In the genomic region with DNA sequence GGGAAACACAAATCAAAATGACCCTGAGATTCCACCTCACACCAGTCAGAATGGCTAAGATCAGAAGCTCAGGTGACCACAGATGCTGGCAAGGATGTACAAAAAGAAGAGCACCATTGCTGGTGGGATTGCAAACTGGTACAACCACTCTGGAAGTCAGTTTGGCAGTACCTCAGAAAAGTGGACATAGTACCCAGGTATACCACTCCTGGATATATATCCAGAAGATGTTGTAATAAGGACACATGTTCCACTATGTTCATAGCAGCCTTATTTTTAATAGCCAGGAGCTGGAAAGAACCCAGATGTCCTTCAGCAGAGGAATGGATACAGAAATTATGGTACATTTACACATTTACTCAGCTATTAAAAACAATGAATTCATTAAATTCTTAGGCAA, we compare ENCODE assay signal across 12 mouse cellular contexts. TPM values are rescaled to one million over a fixed set of nuclear protein-coding genes. Genes with fewer than 3 reads are reported as not detected.
DNase-seq lines count a peak whose midpoint lies in the region; ATAC-seq lines count a peak whose summit lies in the region.
"Not testable (repeated sequence)": the region's sequence is repeated elsewhere in the genome, so short reads cannot be mapped to it uniquely, and the experiment has no call there.
"Had no signal": no experiment of that assay in that cellular context is flagged by ENCODE, and none has a peak within 500 bp of the region (broad histone marks: within the 10 kb centered on the region; RNA-seq: fewer than 3 reads in every experiment).

No protein-coding gene starts in this region.

- 0 out of 2 replicates have a peak, but pooled peaks have one; percentile 61 for ATAC-seq in forebrain, embryonic 11.5 days (replicated peaks; ENCODE audit: low FRiP score)
- peak; percentile 52; the same call in 1 of the 2 replicates for ATAC-seq in heart, embryonic 16.5 days (replicated peaks; ENCODE audit: extremely low read depth, insufficient read depth, low FRiP score)
- 0 out of 2 replicates have a peak, but pooled peaks have one; percentile 74 for ATAC-seq in intestine, embryonic 14.5 days (replicated peaks; ENCODE audit: low FRiP score, low TSS enrichment, low read depth)
- ATAC-seq in midbrain, embryonic 11.5 days (ENCODE audit: low FRiP score) = 0 out of 2 replicates have a peak, but pooled peaks have one; percentile 48

- H3K9ac ChIP-seq in forebrain, embryonic 11.5 days (ENCODE audit: low read length); heart, embryonic 16.5 days (ENCODE audit: low read length); intestine, embryonic 14.5 days (ENCODE audit: low read length); midbrain, embryonic 11.5 days (ENCODE audit: low read length): not testable (repeated sequence)

- not testable (repeated sequence) for H3K36me3 ChIP-seq in forebrain, embryonic 11.5 days (ENCODE audit: control insufficient read depth, insufficient read depth, low read length); heart, embryonic 16.5 days (ENCODE audit: control insufficient read depth, insufficient read depth); intestine, embryonic 14.5 days (ENCODE audit: control insufficient read depth, insufficient read depth, low read length); midbrain, embryonic 11.5 days (ENCODE audit: control insufficient read depth, insufficient read depth, low read length)

- not testable (repeated sequence) for H3K27me3 ChIP-seq in forebrain, embryonic 11.5 days (ENCODE audit: control insufficient read depth, insufficient read depth, low read length); heart, embryonic 16.5 days (ENCODE audit: control insufficient read depth, insufficient read depth, low read length); intestine, embryonic 14.5 days (replicated peaks; ENCODE audit: control insufficient read depth, insufficient read depth, low read length); midbrain, embryonic 11.5 days (ENCODE audit: control insufficient read depth, insufficient read depth, low read length)

- DNase-seq in forebrain, embryonic 11.5 days (ENCODE audit: low spot score); intestine, embryonic 14.5 days (ENCODE audit: low spot score); midbrain, embryonic 11.5 days (ENCODE audit: low spot score, missing footprints): not testable (repeated sequence)

- H3K9me3 ChIP-seq in forebrain, embryonic 11.5 days (ENCODE audit: control insufficient read depth, low read length) = peaks cover 10% of the 10 kb centered on the region
- not testable (repeated sequence) for H3K9me3 ChIP-seq in heart, embryonic 16.5 days (replicated peaks; ENCODE audit: control insufficient read depth, low read length); intestine, embryonic 14.5 days (ENCODE audit: control insufficient read depth, low read length); midbrain, embryonic 11.5 days (ENCODE audit: control insufficient read depth, low read length)

- not testable (repeated sequence) for H3K4me2 ChIP-seq in forebrain, embryonic 11.5 days (ENCODE audit: low read depth, low read length, severe bottlenecking); heart, embryonic 16.5 days (ENCODE audit: low read depth, low read length); intestine, embryonic 14.5 days (ENCODE audit: low read length); midbrain, embryonic 11.5 days

- not testable (repeated sequence) for H3K27ac ChIP-seq in forebrain, embryonic 11.5 days (ENCODE audit: low read depth, low read length); heart, embryonic 16.5 days (ENCODE audit: low read length); intestine, embryonic 14.5 days (ENCODE audit: low read depth); midbrain, embryonic 11.5 days (ENCODE audit: low read depth, low read length)

- H3K4me1 ChIP-seq in forebrain, embryonic 11.5 days (replicated peaks; ENCODE audit: control insufficient read depth, insufficient read depth, low read length); heart, embryonic 16.5 days (ENCODE audit: control insufficient read depth, insufficient read depth, low read length); intestine, embryonic 14.5 days (replicated peaks; ENCODE audit: control insufficient read depth, insufficient read depth, low read length); midbrain, embryonic 11.5 days (ENCODE audit: control insufficient read depth, insufficient read depth, low read length): not testable (repeated sequence)

- H3K4me3 ChIP-seq in forebrain, embryonic 11.5 days (ENCODE audit: low read depth, low read length); heart, embryonic 16.5 days (ENCODE audit: low read length); intestine, embryonic 14.5 days (ENCODE audit: low read depth, low read length); midbrain, embryonic 11.5 days (ENCODE audit: low read depth, low read length): not testable (repeated sequence)

RNA-seq across cellular contexts. Expression of gene Speer4d, which starts 20.0 kb away (rescaled TPM):
- not detected in 2 replicates for polyA plus RNA-seq in forebrain, embryonic 11.5 days (2014; fragmentation: Nextera tagmentation; extraction: Ambion mirVana)
- polyA plus RNA-seq in heart, embryonic 16.5 days (2015; fragmentation: Nextera tagmentation; extraction: Ambion mirVana) = not detected in 2 replicates
- polyA plus RNA-seq in intestine, embryonic 14.5 days (2014; fragmentation: Nextera tagmentation; extraction: Ambion mirVana) = not detected in 2 replicates
- not detected in 2 replicates for polyA plus RNA-seq in midbrain, embryonic 11.5 days (2014; fragmentation: Nextera tagmentation; extraction: Ambion mirVana)
- polyA plus RNA-seq: adrenal gland, adult 2 months; brain, embryonic 14.5 days; C2C12; embryonic facial prominence, embryonic 11.5 days; embryonic facial prominence, embryonic 14.5 days; forebrain, embryonic 12.5 days; forebrain, embryonic 14.5 days; forebrain, embryonic 16.5 days had no signal

RNA-seq across cellular contexts. Expression of gene Gm21083, which starts 21.7 kb away (rescaled TPM):
- polyA plus RNA-seq in forebrain, embryonic 11.5 days (2014; fragmentation: Nextera tagmentation; extraction: Ambion mirVana) = not detected in 2 replicates
- polyA plus RNA-seq in heart, embryonic 16.5 days (2015; fragmentation: Nextera tagmentation; extraction: Ambion mirVana) = 0.25 TPM in 1 of 2 replicates, not detected in the other
- 0.34 and 0.63 TPM in 2 replicates for polyA plus RNA-seq in intestine, embryonic 14.5 days (2014; fragmentation: Nextera tagmentation; extraction: Ambion mirVana)
- polyA plus RNA-seq in midbrain, embryonic 11.5 days (2014; fragmentation: Nextera tagmentation; extraction: Ambion mirVana) = not detected in 2 replicates
- polyA plus RNA-seq: adrenal gland, adult 2 months; brain, embryonic 14.5 days; embryonic facial prominence, embryonic 11.5 days; embryonic facial prominence, embryonic 14.5 days; forebrain, embryonic 12.5 days; forebrain, embryonic 14.5 days; forebrain, embryonic 16.5 days had no signal

RNA-seq across cellular contexts. Expression of gene 4930572O03Rik, which starts 58.0 kb away (rescaled TPM):
- polyA plus RNA-seq in forebrain, embryonic 11.5 days (2014; fragmentation: Nextera tagmentation; extraction: Ambion mirVana) = not detected in 2 replicates
- polyA plus RNA-seq in heart, embryonic 16.5 days (2015; fragmentation: Nextera tagmentation; extraction: Ambion mirVana) = not detected in 2 replicates
- polyA plus RNA-seq in intestine, embryonic 14.5 days (2014; fragmentation: Nextera tagmentation; extraction: Ambion mirVana) = not detected in 2 replicates
- not detected in 2 replicates for polyA plus RNA-seq in midbrain, embryonic 11.5 days (2014; fragmentation: Nextera tagmentation; extraction: Ambion mirVana)
- polyA plus RNA-seq: adrenal gland, adult 2 months; brain, embryonic 14.5 days; C2C12; embryonic facial prominence, embryonic 11.5 days; embryonic facial prominence, embryonic 14.5 days; forebrain, embryonic 12.5 days; forebrain, embryonic 14.5 days; forebrain, embryonic 16.5 days had no signal
